Mouse (Mus musculus): ENCODE measurements around the gene Cpsf4. TPM values are rescaled to one million over a fixed set of nuclear protein-coding genes. Genes with fewer than 3 reads are reported as not detected.

The Cpsf4 gene
- 39.7 TPM for polyA plus RNA-seq (2017; shearing (Covaris generic))

DNA sequence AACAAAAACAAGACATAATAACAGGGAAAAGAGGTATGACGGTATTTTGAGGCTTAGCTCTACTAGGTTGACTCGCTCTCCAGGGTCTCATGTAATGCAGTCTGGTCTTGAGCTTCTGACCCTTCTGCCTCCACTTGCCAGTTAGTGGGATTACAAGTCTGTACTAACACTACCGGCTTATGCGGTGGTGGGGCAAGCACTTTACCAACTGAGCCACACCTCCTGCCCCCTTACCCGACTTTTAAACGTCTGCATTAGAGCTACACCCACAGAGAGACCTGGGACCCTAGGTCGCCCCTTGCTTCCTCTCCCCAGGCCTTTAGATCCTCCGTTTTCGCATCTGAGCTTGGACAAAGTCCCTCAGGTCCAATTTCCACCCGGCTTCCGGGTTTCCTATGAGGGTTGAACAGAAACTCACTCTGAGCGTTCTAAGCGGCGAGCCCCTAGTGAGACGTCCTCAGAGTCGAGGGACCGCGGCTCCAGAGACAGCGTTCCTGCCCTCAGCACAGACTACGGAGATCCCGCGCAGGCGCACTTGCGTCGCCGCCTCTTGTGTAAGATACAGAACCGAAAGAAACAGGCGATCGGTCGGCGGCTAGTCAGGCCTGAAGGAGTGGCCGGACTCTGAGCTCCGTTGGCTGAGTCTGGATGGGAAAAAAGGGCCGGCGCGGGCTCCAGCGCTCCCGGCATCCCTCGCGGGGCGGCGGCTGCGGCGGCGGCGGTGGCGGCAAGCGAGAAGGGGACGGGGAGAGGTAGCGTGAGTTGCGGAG, at the start of gene Cpsf4, which contains the start of gene Ptcd1:
Gene Cpsf4, plus strand, starts transcription at position 678 of the 770 bp plus-strand sequence.
Gene Ptcd1, minus strand, starts transcription at position 573 of the 770 bp plus-strand sequence.

DNA sequence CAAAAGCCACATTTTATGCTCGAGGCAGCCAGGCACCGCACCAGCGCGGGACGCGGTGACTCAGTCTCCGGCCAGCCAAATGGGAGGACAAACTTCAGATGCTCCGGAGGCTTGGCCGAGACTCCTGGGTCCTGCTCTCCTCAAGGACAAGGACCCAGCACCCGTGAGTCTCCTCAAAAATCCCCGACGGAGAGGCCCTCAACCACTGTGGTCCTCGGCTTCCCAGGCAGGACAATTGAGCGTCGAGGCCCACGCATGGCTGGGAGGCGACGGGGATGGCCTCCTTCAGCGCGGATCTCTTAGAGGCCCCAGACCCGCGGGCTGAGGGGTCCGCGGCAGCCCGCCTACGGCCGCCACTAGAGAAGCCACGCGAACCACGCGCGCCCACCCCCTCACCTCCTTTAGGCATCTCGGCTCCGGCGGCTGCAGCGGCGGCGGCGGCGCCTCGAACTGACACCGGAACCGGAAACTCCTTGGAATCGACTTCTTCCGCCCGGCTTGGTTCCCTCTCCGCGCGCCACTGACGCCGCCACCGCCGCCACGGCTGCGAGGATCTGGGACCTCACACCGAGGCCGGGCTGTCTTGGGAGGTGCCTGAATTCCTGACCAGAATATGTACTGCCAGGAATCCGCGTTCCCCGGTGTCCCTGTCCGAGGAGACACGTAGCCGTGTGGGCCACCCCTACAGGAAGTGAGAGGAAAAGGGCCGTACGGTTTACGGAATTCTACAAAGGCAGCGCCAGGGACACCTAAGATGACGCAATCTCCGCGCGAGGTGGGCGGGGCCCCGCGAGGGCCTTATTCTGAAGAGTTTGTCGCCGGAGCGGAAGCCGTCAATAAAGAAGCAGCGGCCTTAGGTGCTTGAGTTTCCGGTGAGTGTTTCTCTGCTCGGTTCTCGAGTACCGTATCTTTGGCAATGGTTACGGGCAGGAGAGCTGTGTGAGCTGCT, 27.2 kb upstream of the Cpsf4 start, which contains the start of the genes Pdap1 and Bud31:
Gene Pdap1, minus strand, starts transcription at position 668 of the 949 bp plus-strand sequence.
Gene Bud31, plus strand, starts transcription at position 792 of the 949 bp plus-strand sequence.

DNA sequence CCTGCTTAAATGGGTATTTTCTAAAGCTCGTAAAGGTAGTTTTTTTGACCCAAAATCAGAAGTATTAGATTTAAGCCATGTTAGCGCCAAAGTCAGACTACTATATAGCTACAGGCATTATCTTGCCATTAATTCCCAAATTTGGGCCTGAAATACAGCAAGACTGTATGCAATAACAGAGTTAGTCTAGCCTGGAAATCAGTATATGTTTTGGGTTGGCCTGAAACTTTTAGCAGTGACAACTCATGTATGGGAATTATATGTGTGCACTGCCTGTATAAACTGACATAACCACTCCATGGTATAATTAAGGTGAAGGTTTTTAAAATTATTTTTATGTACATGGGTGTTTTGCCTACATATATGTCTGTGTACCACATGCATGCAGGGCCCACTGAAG, 24.9 kb downstream of the Cpsf4 start, which contains the start of gene Atp5j2:
Gene Atp5j2, minus strand, starts transcription at position 101 of the 400 bp plus-strand sequence.

DNA sequence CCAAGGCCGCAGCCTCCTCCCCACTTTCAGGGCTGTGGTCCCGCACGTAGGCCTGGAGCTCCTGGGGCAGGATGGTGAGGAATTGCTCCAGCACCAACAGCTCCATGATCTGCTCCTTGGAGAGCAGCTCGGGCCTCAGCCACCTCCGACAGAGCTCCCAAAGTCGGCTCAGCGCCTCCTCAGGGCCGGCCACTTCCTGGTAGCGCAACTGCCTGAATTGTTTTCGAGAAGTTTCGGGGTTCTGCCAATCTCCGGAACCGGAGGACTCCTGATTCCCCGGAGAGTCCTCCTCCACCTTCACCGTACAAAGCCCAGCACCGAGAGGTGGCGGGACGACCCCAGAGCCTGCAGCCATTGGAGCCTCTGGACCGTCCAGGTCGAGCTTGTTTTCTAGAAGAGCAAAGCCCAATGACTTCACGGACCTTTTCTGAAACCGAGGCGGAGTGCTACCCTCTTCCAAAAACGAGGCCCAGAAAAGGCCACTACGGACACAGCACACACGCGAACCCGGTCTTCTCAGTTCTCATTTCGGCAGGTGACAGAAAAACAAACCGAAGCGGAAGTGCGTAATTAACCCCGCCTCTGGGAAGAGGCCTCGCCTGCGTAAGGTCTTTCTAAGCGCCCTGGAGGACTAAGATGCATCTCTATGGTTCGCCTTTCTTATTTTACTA, 34.4 kb downstream of the Cpsf4 start, which contains the start of gene Zkscan14:
Gene Zkscan14, minus strand, starts transcription at position 548 of the 671 bp plus-strand sequence.

DNA sequence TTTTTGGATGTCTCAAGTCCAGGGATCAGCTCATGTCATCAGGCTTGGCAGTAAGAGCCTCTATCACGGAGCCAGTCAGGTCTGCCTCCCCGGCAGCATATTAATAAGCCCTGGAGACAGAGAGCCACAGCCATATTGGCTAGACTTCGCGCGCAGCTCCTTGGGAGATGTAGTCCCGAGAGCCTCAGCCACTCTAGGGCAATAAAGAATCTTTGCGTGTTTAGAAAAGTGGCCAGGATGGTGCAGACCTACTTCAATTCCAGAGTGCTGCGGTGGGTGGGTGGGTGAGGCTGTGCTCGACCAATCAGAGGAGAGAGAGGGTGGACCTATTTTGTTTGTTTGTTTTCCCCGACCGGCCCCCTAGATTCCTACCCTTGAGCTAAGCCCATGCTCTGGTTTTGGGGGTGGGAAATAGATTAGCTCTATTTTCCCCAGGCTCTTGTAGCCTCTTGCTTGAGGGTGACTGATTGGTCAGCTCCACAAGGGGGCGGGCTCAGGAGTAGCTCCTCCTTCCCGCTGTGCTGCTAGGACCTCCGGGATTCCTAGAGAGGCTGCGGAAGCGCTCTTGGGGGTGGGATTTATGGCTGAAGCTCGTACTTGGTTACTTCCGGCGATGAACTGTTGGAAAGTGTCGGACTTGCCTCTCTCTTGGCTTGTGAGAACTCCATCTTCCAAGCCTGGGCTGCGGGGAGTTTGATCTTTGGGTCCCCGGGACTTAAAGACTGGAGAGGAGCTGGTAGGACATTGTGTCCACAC, 37.1 kb downstream of the Cpsf4 start, which contains the start of gene Zkscan5:
Gene Zkscan5, plus strand, starts transcription at position 627 of the 756 bp plus-strand sequence.

DNA sequence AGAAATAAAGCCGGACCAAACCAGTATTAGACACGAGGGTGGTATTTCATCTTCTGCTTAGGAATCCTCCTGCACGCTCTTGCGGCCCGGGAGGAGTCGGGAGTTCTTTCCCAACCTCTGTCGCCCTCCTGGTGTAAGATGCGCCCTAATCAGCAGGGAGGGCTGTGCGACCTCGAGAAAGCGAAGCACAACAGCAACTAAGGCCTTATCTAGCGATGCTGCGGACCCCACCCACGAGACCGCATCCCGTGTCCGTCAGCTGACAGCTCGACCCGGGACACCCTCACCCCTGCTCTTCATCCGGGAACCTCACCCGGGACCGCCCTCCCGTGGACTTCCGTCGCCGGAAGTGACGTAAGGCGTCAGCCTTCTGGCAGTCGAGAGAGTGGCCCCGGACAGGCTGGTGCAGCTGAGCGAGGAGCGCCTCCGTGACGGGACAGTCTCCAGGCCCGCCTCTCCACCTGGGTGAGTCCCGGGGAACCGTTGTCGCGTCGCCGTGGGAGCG, 64.4 kb downstream of the Cpsf4 start, which contains the start of gene Zfp655:
Gene Zfp655, plus strand, starts transcription at position 349 of the 505 bp plus-strand sequence.

Other genes starting within 250 kb of the Cpsf4 start
- 3.1 TPM for gene Smurf1, start 201.4 kb upstream of the Cpsf4 start, polyA plus RNA-seq (2017; shearing (Covaris generic))
- gene Gm4871, start 134.5 kb upstream of the Cpsf4 start, polyA plus RNA-seq (2017; shearing (Covaris generic)) = not detected
- gene 1700018F24Rik, start 124.2 kb upstream of the Cpsf4 start, polyA plus RNA-seq (2017; shearing (Covaris generic)) = not detected
- 86.7 TPM for gene Arpc1a, start 83.4 kb upstream of the Cpsf4 start, polyA plus RNA-seq (2017; shearing (Covaris generic))
- gene Kpna7, start 83.2 kb upstream of the Cpsf4 start, polyA plus RNA-seq (2017; shearing (Covaris generic)) = not detected
- 1,387 TPM for gene Arpc1b, start 53.0 kb upstream of the Cpsf4 start, polyA plus RNA-seq (2017; shearing (Covaris generic))
- 52.0 TPM for gene Pdap1, start 27.0 kb upstream of the Cpsf4 start, polyA plus RNA-seq (2017; shearing (Covaris generic))
- 186 TPM for gene Bud31, start 26.9 kb upstream of the Cpsf4 start, polyA plus RNA-seq (2017; shearing (Covaris generic))
- gene Ptcd1, start 105 bp upstream of the Cpsf4 start, polyA plus RNA-seq (2017; shearing (Covaris generic)) = 30.4 TPM
- 421 TPM for gene Atp5j2, start 24.8 kb downstream of the Cpsf4 start, polyA plus RNA-seq (2017; shearing (Covaris generic))
- 30.2 TPM for gene Zkscan14, start 34.7 kb downstream of the Cpsf4 start, polyA plus RNA-seq (2017; shearing (Covaris generic))
- 9.6 TPM for gene Zkscan5, start 37.3 kb downstream of the Cpsf4 start, polyA plus RNA-seq (2017; shearing (Covaris generic))
- gene Zfp655, start 64.5 kb downstream of the Cpsf4 start, polyA plus RNA-seq (2017; shearing (Covaris generic)) = 63.2 TPM
- gene Zscan25, start 113.3 kb downstream of the Cpsf4 start, polyA plus RNA-seq (2017; shearing (Covaris generic)) = 0.96 TPM
- not detected for gene Cyp3a57, start 178.1 kb downstream of the Cpsf4 start, polyA plus RNA-seq (2017; shearing (Covaris generic))

Data from inflammation-experienced regulatory T-cells, adult 16 weeks (primary cell).